Mouse (Mus musculus) brain, embryonic 18.5 days (tissue): ENCODE measurements around the gene Cxcl17.
"Not testable (repeated sequence)": the region's sequence is repeated elsewhere in the genome, so short reads cannot be mapped to it uniquely, and the experiment has no call there.

ENCODE experiments used
- DNase-seq: peaks from one replicate; pipeline ENCODE4 v3.0.0-alpha.2; 2012; ENCODE audit warnings: low read depth, low spot score

Cxcl17 gene

DNA sequence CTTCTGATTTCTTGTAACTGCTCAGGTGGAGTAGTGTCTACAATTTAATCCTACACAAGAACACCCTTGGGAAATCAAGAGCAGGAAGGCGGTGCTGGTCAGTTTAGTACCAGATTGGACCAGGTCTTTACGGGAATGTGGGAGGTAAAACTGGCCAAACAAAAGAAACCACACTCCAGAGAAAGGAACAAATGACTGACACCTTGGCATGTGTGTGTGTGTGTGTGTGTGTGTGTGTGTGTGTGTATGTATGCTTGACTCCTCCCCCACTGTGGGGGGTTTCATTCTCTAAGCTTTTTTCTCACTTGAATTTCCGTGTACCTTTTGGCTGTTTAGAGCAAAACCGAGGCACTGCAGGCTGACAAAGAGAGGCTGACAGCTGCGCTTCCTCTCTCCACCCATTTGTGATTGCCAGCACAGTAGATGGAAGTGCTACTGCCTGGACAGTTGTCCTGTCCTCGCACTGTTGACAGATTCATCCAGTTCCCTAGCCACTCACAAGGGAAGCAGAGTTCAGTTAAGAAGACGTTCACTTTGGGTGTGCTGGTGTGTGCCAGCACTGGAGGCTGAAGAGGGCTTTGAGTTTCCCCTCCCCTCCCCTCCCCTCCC lies at the start of gene Cxcl17:
Gene Cxcl17 (minus strand): TSS at position 54 of the 609 bp plus-strand sequence.
- DNase-seq: no peak

DNA sequence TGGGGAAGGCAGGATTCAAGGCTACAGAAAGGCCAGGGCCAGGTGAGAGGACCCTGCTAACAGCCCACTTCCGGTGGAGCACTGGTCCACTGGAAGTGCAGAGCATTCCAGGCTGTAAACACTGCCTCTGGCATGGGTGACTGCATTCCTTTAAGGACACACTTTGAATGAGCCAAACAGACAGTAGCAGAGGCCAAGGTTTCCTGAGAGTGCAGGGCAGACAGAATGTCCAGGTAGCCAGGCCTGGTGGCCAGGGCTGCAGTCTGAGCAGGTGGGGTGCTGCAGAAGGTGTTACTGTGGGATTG lies 49.3 kb upstream of the Cxcl17 start:
- DNase-seq: not testable (repeated sequence)

DNA sequence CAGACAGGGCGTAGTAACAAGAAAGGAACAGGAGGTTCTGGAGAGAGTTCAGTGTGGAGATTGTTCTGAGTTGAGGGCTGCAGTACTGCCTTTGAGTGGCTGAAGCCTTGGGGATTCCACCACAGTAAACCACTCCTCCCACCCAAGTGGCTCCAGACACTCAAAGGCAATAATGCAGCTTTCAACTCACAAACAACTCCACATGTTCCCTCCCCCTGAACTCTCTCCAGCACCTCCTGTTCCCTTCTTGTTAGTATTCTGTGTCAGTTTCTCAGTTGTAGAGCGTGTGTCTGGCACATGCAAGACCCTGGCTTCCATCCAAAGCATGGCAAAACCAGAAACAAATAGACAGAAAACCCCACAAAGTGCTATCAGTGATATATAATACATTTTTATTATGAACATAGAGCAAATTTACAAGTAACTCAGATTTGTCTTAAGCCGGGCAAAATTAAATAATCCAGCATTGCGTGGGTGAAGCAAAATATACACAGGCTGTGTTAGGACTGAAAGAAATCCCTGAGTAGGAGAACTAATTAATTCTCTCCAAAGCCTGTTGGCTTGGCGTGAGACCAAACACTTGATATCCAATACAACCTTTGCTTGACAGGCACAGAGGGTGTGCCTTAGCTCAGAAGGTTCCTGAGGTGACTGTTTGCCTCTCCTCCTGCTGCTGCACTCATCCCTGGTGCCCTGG lies 48.8 kb upstream of the Cxcl17 start:
- peak; percentile 34 for DNase-seq

DNA sequence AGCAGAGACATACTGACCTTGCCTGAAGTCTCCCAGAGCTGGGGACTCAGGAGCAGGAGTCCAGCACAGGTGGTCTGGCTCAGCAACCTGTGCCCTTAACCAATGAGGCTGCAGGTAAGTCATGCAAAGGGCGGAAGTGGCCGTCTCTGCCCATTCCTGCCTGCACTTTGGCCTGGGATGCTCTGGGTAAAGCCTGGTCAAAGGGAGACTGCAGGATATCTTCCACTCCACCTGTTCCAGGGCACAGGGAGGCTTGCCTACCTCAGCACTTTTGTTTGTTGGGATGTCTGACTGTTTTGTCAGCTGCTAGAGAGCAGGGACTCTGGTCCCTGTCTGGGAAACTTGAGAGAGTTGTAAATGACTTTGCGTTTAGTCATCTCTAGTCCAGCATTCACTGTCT lies 39.4 kb upstream of the Cxcl17 start:
- no peak for DNase-seq

DNA sequence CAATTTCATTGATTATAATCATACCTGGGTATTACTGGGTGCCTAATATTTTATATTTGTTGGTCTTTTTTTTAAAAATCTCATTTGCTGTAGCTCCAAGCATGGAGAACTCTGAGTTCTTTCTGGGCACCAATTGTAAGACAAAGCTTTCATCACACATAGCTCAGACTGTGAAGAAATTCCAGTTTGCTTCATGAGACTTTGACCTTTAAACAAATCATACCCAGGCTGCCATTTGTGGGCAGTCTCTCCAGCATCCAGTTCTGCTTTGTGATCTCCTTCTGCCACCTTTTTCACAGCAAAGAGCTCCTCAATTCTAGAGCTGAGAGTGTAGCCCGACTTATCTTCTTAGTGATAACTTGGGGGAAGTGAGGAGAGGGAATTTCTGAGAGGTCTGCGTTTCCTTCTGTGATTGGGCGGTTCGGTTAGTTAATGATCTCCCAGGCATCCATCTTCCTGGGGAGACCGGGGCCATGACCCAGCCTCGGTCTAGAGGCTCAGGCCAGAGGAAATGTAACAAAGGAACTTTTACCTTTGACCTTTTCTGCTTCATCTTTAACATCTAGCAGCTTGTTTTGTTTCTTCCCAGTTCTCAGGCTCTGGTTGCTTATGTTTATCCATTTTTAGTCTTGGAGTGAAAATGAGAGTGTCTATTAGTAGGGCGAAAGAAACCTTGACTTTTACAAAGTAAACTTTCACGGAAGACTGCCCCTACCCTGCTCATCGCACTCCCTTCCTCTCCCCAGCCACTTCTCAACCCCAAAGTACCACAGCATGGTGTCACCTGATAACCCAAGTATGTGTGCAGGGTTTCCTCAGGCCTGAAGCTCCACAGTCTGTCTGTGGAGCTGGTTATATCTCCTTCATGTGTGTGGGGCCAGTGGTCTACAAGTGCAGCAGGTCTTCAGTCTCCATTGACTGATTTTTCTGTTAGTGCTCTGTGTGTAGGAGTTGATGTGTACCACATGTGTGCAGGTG lies 37.5 kb upstream of the Cxcl17 start:
- DNase-seq: no peak

DNA sequence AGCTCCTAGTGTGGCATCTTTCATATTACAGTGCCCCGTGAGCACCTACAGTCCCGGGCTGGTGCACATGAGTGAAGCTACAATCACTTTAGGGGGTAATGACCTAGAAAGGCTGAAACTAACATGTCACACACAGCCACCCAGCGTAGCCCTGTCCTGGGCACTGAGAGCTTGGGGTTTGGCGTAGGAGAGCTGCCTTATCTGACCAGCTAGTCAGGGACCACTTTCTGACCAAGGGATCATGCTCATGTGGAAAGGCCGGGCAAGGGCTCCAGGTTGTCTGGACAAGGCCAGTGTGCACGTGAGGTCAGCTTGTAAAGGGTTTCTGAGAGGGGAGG lies 28.1 kb upstream of the Cxcl17 start:
- no peak for DNase-seq

DNA sequence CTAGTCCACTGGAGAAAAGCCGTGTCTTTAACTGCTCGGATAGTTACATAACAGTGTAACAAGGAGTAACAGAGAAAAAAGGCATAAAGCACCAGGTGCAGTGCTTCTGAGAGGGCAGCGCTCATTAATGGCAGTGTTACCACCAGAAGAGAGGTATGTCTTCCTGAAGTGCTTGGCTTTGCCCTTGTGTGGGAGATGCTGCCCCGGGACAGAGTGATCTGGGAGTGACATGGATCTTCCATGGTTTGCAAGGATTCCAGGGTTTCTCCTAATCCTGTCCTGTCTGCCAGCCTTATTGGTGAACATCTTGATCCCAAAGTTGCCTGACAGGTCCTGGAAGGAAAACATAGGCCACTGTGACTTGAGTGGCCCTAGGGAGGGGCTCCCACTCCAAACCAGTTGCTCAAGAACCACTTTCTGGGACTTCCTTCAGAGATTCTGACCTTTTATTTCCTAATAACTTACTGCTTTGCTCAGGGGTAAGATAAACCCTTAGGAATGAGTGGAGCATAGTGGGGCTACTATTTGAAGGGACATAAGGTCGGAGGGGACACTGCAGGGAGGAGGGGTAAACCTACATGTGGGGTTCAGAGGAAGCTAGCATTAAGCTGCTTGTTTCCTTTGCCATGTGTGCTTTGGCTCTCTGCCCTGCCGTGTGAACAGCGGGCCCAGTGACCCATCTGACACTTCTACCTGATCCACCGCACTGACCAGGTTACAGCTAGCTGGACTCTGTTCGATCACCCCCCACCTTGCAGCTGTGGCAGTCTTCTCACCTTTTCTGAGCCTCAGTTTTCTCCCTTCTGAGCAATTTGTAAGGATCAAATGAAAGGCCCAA lies 27.5 kb upstream of the Cxcl17 start:
- DNase-seq: no peak

DNA sequence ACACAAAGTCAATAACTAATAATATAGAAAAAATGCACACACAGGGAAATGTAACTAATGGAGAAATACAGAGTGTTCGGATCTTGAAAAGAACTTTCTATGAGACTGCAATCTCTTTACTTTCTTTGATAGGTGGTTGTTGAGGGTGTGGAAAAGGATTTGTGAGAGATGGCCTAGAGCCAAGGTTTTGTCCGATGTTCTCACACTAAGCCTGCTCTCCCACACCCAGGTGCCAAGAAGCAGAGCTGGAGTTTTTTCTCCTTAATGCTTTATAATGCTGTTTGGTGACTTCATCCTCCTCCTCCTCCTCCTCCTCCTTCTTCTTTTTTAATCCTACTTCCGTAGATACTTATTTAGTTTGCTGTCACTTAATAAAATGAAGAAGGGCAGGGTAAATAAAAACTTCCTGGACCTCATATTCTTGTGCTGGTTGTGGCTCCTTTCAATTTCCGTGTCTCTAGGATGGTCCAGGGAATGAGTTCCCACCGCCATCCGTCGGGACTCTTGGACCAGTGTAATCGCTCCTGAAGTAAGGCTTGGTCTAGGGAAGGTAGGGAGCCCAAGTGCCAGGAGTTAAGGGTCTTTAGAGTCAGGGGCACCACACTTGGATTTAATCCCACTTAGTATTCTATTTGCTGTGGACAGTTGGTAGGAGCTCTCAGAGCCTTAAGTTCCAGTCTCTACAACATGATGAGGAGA lies 26.6 kb upstream of the Cxcl17 start:
- no peak for DNase-seq

DNA sequence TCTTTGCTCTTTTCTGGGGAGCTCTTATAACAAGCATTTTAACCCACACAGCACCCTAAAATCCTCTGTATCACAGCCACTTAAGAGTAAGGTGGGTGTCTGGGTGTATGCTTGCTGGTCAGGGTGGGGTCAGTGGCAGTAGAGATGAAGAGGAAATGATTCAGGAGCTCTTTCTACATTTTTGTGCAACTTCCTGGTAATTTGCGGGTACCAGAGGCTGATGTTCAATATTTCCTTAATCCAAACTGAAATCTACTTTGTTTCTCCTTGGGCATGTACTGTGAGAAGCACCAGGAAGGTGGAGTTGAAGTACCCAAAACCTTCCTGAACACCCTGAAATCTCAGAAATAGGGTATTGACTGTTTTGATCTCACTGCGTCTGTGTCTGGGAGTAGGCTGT lies 24.0 kb upstream of the Cxcl17 start:
- DNase-seq: no peak

DNA sequence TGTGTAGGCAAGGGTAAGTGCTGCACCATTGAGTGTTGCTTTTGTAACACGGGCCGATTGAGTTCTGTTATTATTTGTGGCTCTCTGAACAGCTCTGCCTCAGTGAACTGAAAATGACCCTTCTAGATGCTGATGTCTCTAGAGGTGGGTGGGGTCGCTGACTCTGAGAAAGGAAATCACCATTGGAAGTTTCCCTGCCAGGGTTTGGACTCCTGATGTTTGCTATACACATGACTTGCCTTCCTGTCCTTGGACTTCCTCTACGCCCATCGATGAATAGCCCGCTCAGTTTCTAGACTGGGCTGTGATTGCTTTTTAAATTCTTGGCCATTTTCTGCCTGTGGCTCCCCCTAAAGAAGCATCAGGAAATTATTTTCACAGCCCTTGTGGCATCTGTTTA lies 23.5 kb upstream of the Cxcl17 start:
- DNase-seq: no peak

DNA sequence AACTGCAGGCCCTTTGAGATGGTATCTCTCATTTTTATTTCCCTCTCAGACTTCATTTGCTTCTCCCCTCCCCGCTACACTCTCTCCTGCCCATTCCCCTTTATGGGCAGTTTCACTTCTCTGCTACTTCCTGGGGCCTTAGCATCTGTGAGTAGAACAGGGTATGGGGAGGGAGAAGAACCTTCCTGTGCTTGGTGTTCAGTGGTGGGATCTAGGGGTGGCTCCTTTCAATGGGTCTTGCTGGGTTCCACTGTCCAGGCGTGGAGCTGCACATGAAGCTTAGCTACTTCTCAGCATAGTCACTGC lies 22.8 kb upstream of the Cxcl17 start:
- no peak for DNase-seq

DNA sequence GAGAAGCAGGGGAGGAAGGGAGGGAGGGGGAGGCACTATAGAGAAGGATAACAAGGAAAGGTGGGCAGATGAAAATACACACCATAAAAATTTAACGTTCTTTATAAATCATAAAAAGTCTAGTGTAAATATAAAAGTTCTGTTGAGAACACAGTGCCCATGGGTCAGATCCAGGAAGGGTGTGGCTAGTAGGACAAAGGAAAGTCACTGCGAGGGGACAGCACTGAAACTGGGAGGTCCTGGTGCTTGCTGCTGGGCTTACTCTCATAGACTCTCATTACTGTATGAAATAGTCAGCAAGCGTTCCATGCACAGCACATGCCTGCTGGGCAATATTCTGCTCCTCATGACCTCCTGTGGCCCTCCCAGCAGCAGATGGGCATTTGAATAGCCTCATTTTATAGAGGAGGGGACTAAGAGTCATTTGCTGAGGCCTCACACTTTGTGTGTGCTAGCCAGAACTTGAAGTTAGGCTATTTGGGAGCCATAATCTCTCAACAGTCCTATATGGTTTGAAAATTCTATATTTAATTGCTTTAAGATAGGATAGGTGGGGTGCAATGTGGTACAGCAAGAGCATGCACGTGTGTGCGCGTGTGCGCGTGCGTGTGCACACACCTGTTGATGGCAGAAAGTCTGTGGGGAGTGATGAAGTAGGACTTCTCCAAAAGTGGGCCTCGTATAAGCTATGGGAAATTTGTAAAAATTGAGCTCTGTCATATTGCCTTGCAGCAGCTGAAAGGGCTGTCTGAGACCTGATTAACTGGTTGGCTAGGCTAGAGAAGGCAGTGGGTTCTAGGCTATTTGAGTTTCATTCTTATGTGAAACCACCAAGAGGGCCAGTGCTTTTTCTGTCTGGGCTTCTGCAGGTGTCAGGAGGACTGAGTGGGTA lies 22.2 kb upstream of the Cxcl17 start:
- DNase-seq: no peak

DNA sequence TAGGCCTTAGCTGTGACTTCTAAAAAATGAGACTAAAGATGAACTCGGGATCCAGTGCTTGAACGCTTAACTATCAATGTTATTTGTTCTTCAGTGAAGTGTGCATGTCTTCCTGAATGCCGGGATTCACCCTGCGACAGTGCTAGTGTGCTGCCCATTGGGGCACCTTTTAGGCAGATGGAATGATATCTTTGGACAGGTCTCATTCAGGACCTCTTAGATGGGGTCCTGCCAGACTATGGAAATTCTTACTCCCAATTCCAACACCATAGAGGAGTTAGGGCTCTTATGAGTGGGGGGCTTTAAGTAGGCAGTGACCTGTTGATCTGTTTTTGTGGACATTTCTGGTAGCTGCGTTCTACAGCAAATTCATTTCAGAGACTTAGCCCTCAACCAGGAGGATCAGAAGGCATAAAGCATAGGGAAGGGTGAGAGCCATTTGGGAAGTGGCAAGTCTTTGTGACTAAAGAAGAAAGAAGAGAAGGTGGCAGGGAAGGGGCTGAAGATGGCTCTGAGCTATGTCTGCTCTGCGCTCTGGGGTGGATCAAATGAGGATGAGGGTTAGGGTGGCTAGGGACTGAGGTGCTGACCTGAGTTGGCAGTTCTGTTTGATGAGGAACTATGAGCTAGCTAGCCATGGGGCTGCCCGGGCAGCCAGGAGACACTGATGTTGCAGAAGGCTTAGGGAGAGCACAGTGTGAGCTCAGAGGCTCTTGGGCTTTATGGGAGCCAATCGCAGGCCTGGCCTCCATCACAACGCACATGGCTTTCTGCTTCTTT lies 21.3 kb upstream of the Cxcl17 start:
- DNase-seq: no peak

DNA sequence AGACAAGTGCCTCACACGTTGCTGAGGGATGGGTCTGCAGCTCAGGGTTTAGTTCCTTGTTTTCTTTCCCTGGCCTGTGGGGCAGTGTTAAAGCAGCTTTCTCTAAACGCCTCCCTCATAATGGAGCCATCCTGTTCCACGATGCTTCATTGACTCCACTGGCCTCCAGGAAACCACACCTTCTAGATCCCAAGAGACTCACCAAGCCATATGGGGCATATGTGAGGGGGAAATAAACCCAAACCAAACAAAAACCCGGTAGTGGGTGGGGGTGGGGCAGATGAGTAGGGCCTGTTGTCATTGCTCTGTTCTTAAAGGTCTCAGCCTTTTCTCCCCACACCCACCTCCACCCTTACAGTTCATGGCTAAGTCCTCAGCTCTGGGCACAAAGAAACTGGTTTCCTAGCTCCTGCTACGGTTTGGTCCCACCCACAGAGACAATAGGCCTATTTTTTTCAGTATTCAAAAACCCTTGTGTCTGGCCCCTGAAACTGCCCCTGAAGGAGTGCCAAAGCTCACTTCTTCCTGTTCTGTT lies 20.4 kb upstream of the Cxcl17 start:
- DNase-seq: no peak

DNA sequence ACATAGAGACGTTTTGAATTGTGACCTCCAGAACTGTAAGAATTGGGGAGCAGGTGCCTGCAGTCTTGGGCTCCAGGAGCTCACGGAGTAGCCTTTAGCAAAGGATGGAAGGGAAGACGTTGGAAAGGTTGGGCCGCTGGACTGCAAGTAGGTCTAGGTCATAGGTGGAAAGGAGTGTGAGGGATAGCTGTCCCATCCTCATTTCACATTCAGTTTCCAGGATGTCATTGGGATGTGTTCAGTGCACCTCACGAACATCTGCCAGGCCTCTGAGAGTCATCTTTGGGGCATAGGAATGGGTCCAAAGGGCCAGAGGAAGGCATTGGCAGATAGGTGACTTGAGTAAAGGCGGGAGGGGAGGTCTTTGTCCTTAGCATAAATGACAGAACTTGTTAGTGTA lies 19.7 kb upstream of the Cxcl17 start:
- DNase-seq: no peak

DNA sequence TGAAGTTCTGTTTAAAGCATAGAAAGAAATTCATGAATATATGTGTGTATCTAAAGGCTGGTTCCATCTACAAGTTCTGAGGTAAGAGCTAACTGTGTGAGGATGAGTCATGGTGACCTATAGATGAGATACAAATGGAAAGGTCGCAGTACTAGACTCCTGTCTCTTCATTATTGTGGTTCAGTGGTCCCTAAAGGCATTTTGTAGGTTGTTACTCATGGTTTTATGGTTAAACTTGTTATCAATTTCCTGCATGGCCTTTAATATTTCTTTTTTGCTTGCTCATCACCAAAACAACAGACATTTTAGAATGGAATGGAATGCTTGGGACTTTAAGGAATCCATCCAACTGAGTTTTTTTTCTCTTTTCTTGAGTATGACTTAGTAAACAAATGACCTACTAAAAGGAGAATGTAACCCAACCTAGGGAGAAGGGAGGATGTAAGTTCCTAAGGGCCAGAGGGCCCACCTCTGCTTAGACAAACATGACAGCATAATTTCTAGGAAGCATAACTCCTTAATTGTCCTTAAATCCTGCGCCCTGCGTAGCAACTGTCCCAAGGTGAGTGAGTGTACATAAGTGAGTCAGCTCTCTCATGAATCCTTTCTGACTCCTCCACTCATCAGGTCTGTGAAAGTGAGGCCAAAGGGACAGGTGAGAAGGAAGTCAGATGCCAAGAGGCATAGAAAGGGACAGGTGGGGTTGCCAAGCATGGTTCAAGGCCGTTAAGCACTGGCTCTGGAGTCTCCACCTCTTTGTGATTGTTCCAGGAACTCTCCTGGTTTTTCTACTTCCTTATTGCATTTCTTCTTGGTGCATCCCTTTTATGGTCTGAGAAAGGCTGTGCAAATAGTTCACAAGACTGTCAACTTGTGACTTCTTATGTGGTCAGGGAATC lies 17.4 kb upstream of the Cxcl17 start:
- DNase-seq: no peak

DNA sequence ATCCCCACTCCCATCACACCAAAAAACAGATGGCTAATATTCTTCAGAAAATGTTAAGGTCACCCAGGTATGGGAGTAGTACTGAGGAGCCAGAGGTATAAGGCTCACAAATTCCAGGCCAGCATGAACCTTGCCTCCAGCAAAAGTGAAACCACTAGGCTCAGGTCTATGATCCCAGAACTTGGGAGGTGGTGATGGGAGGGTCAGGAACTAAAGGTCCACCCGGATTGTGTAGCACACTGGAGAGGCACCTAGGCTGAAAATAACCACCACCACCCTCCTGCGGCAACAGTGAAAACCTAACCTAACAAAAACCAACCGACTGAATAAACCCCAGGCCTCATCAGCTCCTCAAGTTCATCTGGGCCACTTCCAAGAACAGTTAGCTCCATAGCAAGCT lies 15.6 kb upstream of the Cxcl17 start:
- no peak for DNase-seq

DNA sequence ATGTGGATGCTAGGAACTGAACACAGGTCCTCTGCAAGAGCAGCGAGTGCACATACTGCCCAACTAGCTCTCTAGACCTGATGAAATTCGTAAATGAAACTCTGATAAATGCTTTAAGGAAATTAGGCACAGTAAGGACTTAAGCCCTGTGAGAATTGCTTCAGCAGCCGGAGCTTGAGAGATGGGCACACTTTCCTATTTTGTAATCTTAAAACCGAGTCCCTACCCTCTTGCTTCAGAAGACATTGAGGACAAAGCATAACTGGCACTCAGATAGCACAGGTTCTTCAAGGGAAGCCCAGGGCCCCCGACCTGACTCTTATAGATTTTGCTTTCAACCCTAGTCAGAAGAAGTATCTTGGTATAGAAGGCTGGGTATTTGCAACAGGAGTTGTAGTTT lies 14.5 kb upstream of the Cxcl17 start:
- no peak for DNase-seq
